In the genomic region with DNA sequence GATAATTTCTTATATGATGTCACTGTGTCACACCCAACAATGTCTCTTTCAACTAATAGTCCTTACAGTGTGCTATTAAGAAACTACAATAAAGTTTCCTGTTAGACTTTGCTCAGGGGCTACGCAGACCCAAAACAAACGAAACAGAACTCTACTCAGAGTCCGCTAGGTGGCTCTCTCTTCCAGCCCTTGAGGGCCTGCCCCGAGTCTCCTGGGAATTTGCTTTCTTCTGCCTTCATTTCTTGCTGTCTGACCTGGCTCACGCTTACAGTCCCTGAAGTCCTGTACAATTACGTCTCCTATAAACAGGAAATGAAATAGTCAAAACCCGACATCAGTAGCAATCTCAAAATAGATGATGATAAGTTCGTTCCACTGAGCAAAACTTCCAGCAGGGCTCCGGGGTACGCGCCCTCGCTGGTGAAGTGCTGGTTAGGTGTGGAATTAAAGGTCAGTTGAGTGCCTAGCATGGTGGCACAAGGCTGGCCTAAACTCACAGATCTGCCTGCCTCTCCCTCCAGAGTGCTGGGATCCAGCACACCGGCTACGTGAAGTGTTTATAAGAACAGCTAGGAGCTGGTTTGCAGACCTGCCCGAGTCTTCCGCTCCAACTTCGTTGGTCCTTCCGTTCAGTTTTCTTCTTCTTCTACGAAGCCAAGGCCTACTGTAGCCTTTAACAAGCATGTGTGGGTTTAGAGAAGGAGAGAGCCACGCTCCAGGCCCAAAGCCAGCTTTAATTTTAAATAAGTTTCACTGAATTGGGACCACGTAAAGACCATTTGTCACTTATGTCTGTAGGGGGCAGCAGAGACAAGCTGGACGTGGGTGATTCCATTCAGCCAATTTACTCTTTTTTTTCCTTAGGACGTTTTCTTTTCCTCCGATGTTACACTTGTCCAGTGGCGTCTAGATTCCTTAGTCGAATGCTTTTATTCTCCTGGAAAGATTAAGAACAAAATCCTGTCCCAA, we compare ENCODE assay signal across 8 mouse cellular contexts. TPM values are rescaled to one million over a fixed set of nuclear protein-coding genes. Genes with fewer than 3 reads are reported as not detected.
DNase-seq lines count a peak whose midpoint lies in the region; ATAC-seq lines count a peak whose summit lies in the region.

No protein-coding gene starts in this region.

- peak; percentile 68 for DNase-seq in urinary bladder, postnatal 14 days (ENCODE audit: low spot score)
- DNase-seq in urinary bladder, postnatal 10 days (ENCODE audit: low spot score), result no peak
- DNase-seq in cerebellum, postnatal 36 days, result peak; percentile 56 to 69
- peak; percentile 44 to 52 for DNase-seq in gastrocnemius, adult 8-10 months (ENCODE audit: low spot score in 2 of 2)
- DNase-seq in hindlimb bud, embryonic 11.5 days (ENCODE audit: extremely low spot score, low read depth, low spot score), result peak; percentile 53
- peak; percentile 64 to 73 for DNase-seq in left cerebral cortex, postnatal 25 days (ENCODE audit: low spot score in 2 of 2)
- DNase-seq in spleen, adult 18-20 months, result peak; percentile 40 to 53

- ATAC-seq in megakaryocyte-erythroid progenitor cell, adult 5-6 weeks (replicated peaks; ENCODE audit: low FRiP score, low TSS enrichment, poor library complexity, severe bottlenecking), result peak; percentile 57

- intact Hi-C loops in left cerebral cortex, postnatal 25 days (cut with DNase I), result loop anchor here (1.0 to 10.0 kb wide), 3 partner anchors 30 to 489 kb away; a partner anchor contains a TSS

RNA-seq across cellular contexts. Expression of a gene that starts 17.7 kb away (rescaled TPM):
- total RNA-seq in gastrocnemius, adult 8-10 months (2022), result not detected
- total RNA-seq in left cerebral cortex, postnatal 25 days (2021), result under 1 TPM; 0.25 to 0.34 TPM
- total RNA-seq in megakaryocyte-erythroid progenitor cell, adult 5-6 weeks (2014; fragmentation: Nextera tagmentation), result not detected in 2 replicates
- total RNA-seq in megakaryocyte-erythroid progenitor cell, adult 5-6 weeks (2017), result not detected in 2 replicates

RNA-seq across cellular contexts. Expression of a gene that starts 50.7 kb away (rescaled TPM):
- total RNA-seq in gastrocnemius, adult 8-10 months (2022), result 10 to 100 TPM; 71.3 to 85.3 (median 74.4) TPM
- total RNA-seq in left cerebral cortex, postnatal 25 days (2021), result 100 to 1,000 TPM; 131 to 134 TPM
- 73.6 and 92.1 TPM in 2 replicates for total RNA-seq in megakaryocyte-erythroid progenitor cell, adult 5-6 weeks (2014; fragmentation: Nextera tagmentation)
- total RNA-seq in megakaryocyte-erythroid progenitor cell, adult 5-6 weeks (2017), result 76.4 and 93.3 TPM in 2 replicates
